Mouse (Mus musculus) E14TG2a.4 (cell line): ENCODE results near the gene Dok1.

Experiments used
- CTCF ChIP-seq: conservative IDR thresholded peaks from 2 replicates; pipeline ENCODE4 v1.5.1; 2014; ENCODE audit warnings: low read length
- NANOG ChIP-seq: IDR thresholded peaks from 2 replicates; pipeline ENCODE4 v1.6.1; 2014; ENCODE audit warnings: borderline replicate concordance, low read length, mixed read lengths
- POU5F1 ChIP-seq: IDR thresholded peaks from 2 replicates; pipeline ENCODE4 v1.6.1; 2014; ENCODE audit warnings: low read length, borderline replicate concordance

DNA sequence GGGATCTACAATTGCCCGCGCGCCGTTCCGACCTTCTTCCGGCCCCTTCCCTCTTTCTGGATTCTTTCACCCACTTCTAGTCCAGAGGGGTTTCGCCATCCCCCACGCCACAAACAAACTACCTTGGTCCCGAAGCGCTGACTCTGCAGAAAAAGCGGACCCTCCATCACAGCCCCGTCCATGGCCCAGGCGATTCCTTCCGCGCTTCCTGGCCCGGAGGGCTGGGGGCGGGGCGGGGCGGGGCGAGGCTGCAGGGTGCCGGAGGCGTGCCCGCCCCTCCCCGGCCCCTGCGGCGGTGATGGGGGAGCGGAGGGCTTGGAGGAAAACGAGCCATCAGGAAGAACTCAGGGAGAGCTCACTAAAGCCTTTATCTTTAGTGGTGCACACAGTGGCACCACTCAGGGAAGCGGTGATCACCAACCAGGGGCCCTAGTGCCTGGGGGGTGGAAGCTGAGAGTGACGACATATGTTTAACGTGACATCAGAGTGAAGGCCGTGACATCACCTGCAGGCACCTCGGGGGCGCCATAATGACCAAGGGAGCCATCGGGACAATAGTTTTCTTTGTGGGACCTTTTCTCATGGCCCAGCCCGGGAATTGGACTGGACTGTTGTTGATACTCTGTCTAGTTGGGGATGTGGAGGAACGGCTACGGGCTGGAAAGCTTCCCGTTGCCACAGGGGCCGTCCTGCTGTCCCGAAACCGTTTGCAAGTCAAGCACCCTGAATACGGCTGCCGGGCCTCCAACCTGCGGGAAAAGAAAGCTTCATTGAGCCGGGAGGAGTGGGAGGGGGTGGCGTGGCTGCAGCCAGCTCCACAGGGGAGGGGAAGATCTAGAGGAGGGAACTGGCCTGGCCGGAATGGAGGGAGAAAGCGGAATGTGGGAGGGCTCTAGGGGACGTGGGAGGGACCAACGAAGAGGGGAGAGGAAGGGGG is at the start of gene Dok1, which contains the start of gene Loxl3:
- TF ChIP-seq CTCF (no peak), NANOG (no peak; the same call in 1 of the 2 replicates), POU5F1 (no peak)
